In the genomic region with DNA sequence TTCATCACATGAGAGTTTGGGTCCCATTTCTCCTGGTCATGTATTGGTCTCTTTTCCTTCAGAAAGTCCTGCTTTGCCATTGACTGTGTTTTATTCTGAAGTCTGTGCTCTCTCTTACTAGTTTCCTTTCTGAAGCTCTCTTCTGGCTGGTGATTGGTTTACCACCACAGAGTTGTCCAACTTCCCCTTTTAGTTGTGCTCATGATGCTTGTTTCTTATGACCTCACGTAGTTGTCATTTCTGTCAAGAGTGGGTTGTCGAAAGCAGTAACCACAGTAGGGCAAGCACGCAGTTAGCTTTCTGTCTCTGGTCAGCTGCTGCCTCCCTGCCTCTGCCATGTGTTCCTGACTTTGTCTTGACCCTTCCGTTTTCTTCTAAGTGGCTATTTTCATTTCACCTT, we compare ENCODE assay signal across 15 mouse cellular contexts.
"Had no signal": no experiment of that assay in that cellular context is flagged by ENCODE, and none has a peak within 500 bp of the region (broad histone marks: within the 10 kb centered on the region; RNA-seq: fewer than 3 reads in every experiment).

No protein-coding gene starts in this region.

- DNase-seq: kidney, postnatal 25 days; layer of hippocampus, adult 9-11 months; liver; lung, adult 18-20 months; lung, postnatal 14 days; midbrain, embryonic 14.5 days; thymus, postnatal 25 days had no signal

- H3K4me1 ChIP-seq: limb, embryonic 10.5 days; limb, embryonic 13.5 days; liver, embryonic 12.5 days; liver, embryonic 15.5 days had no signal

- H3K4me3 ChIP-seq: layer of hippocampus, adult 2 months; limb, embryonic 10.5 days; limb, embryonic 13.5 days; liver, embryonic 12.5 days; liver, embryonic 15.5 days had no signal

- H3K9me3 ChIP-seq: limb, embryonic 10.5 days; limb, embryonic 13.5 days; liver, embryonic 12.5 days; liver, embryonic 15.5 days had no signal

- H3K27ac ChIP-seq: kidney, postnatal 0 days; layer of hippocampus, adult 2 months; limb, embryonic 10.5 days; limb, embryonic 13.5 days; liver, embryonic 12.5 days; liver, embryonic 15.5 days; stomach, postnatal 0 days had no signal

- ATAC-seq: liver, embryonic 12.5 days had no signal

- H3K27me3 ChIP-seq: limb, embryonic 13.5 days; liver, embryonic 12.5 days; liver, embryonic 15.5 days had no signal

- H3K9ac ChIP-seq: limb, embryonic 13.5 days; liver, embryonic 12.5 days; liver, embryonic 15.5 days had no signal

- H3K4me2 ChIP-seq: limb, embryonic 13.5 days; liver, embryonic 12.5 days; liver, embryonic 15.5 days; midbrain, embryonic 11.5 days had no signal

- H3K36me3 ChIP-seq: limb, embryonic 10.5 days; limb, embryonic 13.5 days; liver, embryonic 12.5 days; liver, embryonic 15.5 days had no signal
